Mouse (Mus musculus) midbrain, embryonic 16.5 days (tissue): ENCODE results near the gene Pmfbp1. TPM values are rescaled to one million over a fixed set of nuclear protein-coding genes. Genes with fewer than 3 reads are reported as not detected.
"Not testable (repeated sequence)": the region's sequence is repeated elsewhere in the genome, so short reads cannot be mapped to it uniquely, and the experiment has no call there.

Experiments used
- ATAC-seq: fragments of 200-750 bp; cut with Nextera tagmentation; 2 replicates; pipeline ENCODE4 v1.8.0; 2017; ENCODE audit warnings: moderate TSS enrichment
- H3K27ac ChIP-seq: fragments of 300-500 bp; sonication (generic); 2 replicates; pipeline ENCODE4 v1.5.1; 2014; ENCODE audit warnings: mild to moderate bottlenecking, low read length, mixed read lengths
- H3K27me3 ChIP-seq: fragments of 300-500 bp; sonication (generic); 2 replicates; pipeline ENCODE4 v1.6.1; 2014; ENCODE audit warnings: low read depth, low read length, mixed read lengths; ENCODE audit not compliant: control insufficient read depth, insufficient read depth
- H3K36me3 ChIP-seq: fragments of 300-500 bp; sonication (generic); 2 replicates; pipeline ENCODE4 v1.6.1; 2014; ENCODE audit warnings: mild to moderate bottlenecking, low read length, moderate library complexity, mixed read lengths; ENCODE audit not compliant: control insufficient read depth, insufficient read depth
- H3K4me1 ChIP-seq: fragments of 300-500 bp; sonication (generic); 2 replicates; pipeline ENCODE4 v1.6.1; 2014; ENCODE audit warnings: mild to moderate bottlenecking, low read length, mixed read lengths; ENCODE audit not compliant: control insufficient read depth, insufficient read depth
- H3K4me2 ChIP-seq: fragments of 300-500 bp; sonication (generic); 2 replicates; pipeline ENCODE4 v1.6.1; 2014; ENCODE audit warnings: mild to moderate bottlenecking, low read length, mixed read lengths
- H3K4me3 ChIP-seq: fragments of 300-500 bp; sonication (generic); 2 replicates; pipeline ENCODE4 v1.5.1; 2014; ENCODE audit warnings: low read depth, mild to moderate bottlenecking, low read length, moderate library complexity, mixed read lengths
- H3K9ac ChIP-seq: fragments of 300-500 bp; sonication (generic); 2 replicates; pipeline ENCODE4 v1.6.1; 2014; ENCODE audit warnings: low read depth, low read length, mixed read lengths
- H3K9me3 ChIP-seq: fragments of 300-500 bp; sonication (generic); replicated peaks from 2 replicates; pipeline ENCODE4 v1.6.1; 2014; ENCODE audit warnings: mild to moderate bottlenecking, low read length, mixed read lengths; ENCODE audit not compliant: control insufficient read depth, poor library complexity, severe bottlenecking
- WGBS: fragments of 180-500 bp; shearing (Covaris S2); extraction: QIAGEN DNeasy Blood & Tissue Kit; methylation state at CpG from one replicate; pipeline ENCODE4 v1.1.7; 2014; 5-methylcytosine and 5-hydroxymethylcytosine counted together
- polyA plus RNA-seq: library from polyadenylated mRNA; unstranded; fragments of >200 nt; fragmentation: Nextera tagmentation; extraction: Ambion mirVana; gene quantifications from 2 replicates; pipeline ENCODE4 v1.2.1, GENCODE M21; 2015

Gene Pmfbp1
- 1.7 and 2.1 TPM in 2 replicates for polyA plus RNA-seq

GRCm38 (mm10) chr8:109493727-109494126 is at the start of gene Pmfbp1:
Pmfbp1 (plus strand) TSS chr8:109494027.
- Histone ChIP-seq H3K4me3 (no peak within 1 kb of the TSS), H3K4me2 (no peak within 1 kb of the TSS), H3K9ac (no peak within 1 kb of the TSS), H3K9me3 (no peaks in the 10 kb centered on the region), H3K27ac (no peak within 1 kb of the TSS), H3K27me3 (no peaks in the 10 kb centered on the region), H3K36me3 (no peaks in the 10 kb centered on the region), H3K4me1 (no peaks in the 10 kb centered on the region)
- 93% methylated on average over 6 of the region's 6 CpGs for WGBS
- no peak for ATAC-seq

DNA sequence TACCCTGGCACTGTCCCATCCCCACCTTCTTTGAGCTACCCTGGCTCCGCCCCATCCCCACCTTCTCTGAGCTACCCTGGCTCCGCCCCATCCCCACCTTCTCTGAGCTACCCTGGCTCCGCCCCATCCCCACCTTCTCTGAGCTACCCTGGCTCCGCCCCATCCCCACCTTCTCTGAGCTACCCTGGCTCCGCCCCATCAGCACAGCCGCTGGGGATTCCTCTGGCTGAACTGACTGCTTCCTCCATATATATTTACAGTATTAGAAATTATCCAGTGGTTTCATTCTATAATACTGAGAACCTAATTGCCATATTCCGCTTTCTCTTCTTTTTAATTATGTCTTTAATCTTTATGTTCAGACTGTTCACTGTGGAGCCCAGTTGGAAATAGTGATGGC is 46.9 kb upstream of the Pmfbp1 start:
- H3K9me3 ChIP-seq, H3K27ac ChIP-seq, H3K27me3 ChIP-seq, H3K4me1 ChIP-seq, H3K4me2 ChIP-seq, H3K4me3 ChIP-seq, H3K9ac ChIP-seq, H3K36me3 ChIP-seq, ATAC-seq: not testable (repeated sequence)
- 46% methylated on average over 6 of the region's 7 CpGs for WGBS

GRCm38 (mm10) chr8:109451000-109451399 is 42.8 kb upstream of the Pmfbp1 start:
- H3K27me3 ChIP-seq: no peaks in the 10 kb centered on the region
- no peaks in the 10 kb centered on the region for H3K36me3 ChIP-seq
- no peaks in the 10 kb centered on the region for H3K9me3 ChIP-seq
- no peak overlapping the region for H3K4me2 ChIP-seq
- no peak for ATAC-seq
- 42% methylated on average over 7 of the region's 7 CpGs for WGBS
- H3K4me3 ChIP-seq: no peak overlapping the region
- no peak overlapping the region for H3K27ac ChIP-seq
- peaks cover 3% of the 10 kb centered on the region; the same call in 1 of the 2 replicates for H3K4me1 ChIP-seq
- no peak overlapping the region for H3K9ac ChIP-seq

- Histone ChIP-seq H3K9ac (no peak overlapping the region), H3K27me3 (no peaks in the 10 kb centered on the region), H3K4me2 (no peak overlapping the region), H3K36me3 (no peaks in the 10 kb centered on the region), H3K4me3 (no peak overlapping the region), H3K4me1 (peaks cover 3% of the 10 kb centered on the region; the same call in 1 of the 2 replicates), H3K9me3 (no peaks in the 10 kb centered on the region), H3K27ac (no peak overlapping the region)
- no peak for ATAC-seq
- WGBS: 74% methylated on average over 2 of the region's 2 CpGs
These were observed 38.7 kb upstream of the Pmfbp1 start for GRCm38 (mm10) chr8:109455113-109455512.

GRCm38 (mm10) chr8:109457387-109457786 is 36.4 kb upstream of the Pmfbp1 start:
- H3K4me2 ChIP-seq: no peak overlapping the region
- no peaks in the 10 kb centered on the region for H3K27me3 ChIP-seq
- no peaks in the 10 kb centered on the region for H3K9me3 ChIP-seq
- H3K36me3 ChIP-seq: no peaks in the 10 kb centered on the region
- H3K4me1 ChIP-seq: no peaks in the 10 kb centered on the region
- ATAC-seq: no peak
- 41% methylated on average over 8 of the region's 8 CpGs for WGBS
- H3K27ac ChIP-seq: no peak overlapping the region
- H3K4me3 ChIP-seq: no peak overlapping the region
- H3K9ac ChIP-seq: no peak overlapping the region

GRCm38 (mm10) chr8:109458580-109458979 is 35.2 kb upstream of the Pmfbp1 start:
- no peak overlapping the region for H3K4me2 ChIP-seq
- H3K27me3 ChIP-seq: no peaks in the 10 kb centered on the region
- H3K27ac ChIP-seq: no peak overlapping the region; the same call in 1 of the 2 replicates
- no peak overlapping the region for H3K4me3 ChIP-seq
- H3K4me1 ChIP-seq: peaks cover 7% of the 10 kb centered on the region
- no peak overlapping the region for H3K9ac ChIP-seq
- no peak for ATAC-seq
- H3K9me3 ChIP-seq: no peaks in the 10 kb centered on the region
- no peaks in the 10 kb centered on the region for H3K36me3 ChIP-seq
- 73% methylated on average over 12 of the region's 12 CpGs for WGBS

- no peaks in the 10 kb centered on the region for H3K9me3 ChIP-seq
- no peak for ATAC-seq
- no peaks in the 10 kb centered on the region for H3K36me3 ChIP-seq
- H3K27me3 ChIP-seq: no peaks in the 10 kb centered on the region
- H3K9ac ChIP-seq: no peak overlapping the region
- H3K27ac ChIP-seq: peak overlapping the region; percentile 92
- peaks cover 44% of the 10 kb centered on the region for H3K4me1 ChIP-seq
- H3K4me2 ChIP-seq: no peak overlapping the region
- 11% methylated on average over 2 of the region's 2 CpGs for WGBS
- H3K4me3 ChIP-seq: no peak overlapping the region
These were observed 30.8 kb upstream of the Pmfbp1 start for GRCm38 (mm10) chr8:109463075-109463474.

- no peaks in the 10 kb centered on the region for H3K27me3 ChIP-seq
- H3K36me3 ChIP-seq: no peaks in the 10 kb centered on the region
- peak; percentile 56; the same call in 1 of the 2 replicates for ATAC-seq
- no peak overlapping the region for H3K4me3 ChIP-seq
- 9% methylated on average over 13 of the region's 13 CpGs for WGBS
- peak overlapping the region; percentile 42 for H3K9ac ChIP-seq
- H3K27ac ChIP-seq: peak overlapping the region; percentile 92
- peaks cover 45% of the 10 kb centered on the region for H3K4me1 ChIP-seq
- H3K4me2 ChIP-seq: peak overlapping the region; percentile 41
- H3K9me3 ChIP-seq: no peaks in the 10 kb centered on the region
These were observed 30.0 kb upstream of the Pmfbp1 start for GRCm38 (mm10) chr8:109463677-109464313.

DNA sequence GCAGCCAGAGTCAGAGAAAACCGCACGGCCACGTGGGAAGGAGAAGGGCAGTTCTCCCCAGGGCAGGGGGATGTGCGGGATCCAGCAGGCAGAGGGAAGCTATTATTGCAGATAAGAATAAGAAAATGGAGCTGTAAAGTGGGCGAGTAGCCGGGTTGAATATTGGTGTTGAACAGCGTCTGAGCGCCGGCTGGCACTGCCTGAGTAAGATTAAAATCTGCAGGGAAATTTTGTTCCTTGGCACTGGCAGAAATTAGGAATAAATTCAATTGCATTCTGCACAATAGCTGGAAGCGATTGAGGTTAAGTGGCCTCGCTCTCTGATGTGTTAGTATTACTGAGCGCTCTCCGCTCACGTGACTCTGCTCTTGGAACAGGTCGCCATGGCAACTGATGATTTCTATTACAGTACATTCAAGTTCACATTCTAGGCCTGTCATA is 29.4 kb upstream of the Pmfbp1 start:
- Histone ChIP-seq H3K27me3 (no peaks in the 10 kb centered on the region), H3K9me3 (no peaks in the 10 kb centered on the region), H3K4me1 (peaks cover 51% of the 10 kb centered on the region), H3K9ac (peak overlapping the region; percentile 42), H3K4me2 (peak overlapping the region; percentile 41), H3K27ac (peak overlapping the region; percentile 92), H3K4me3 (0 out of 2 replicates have a peak overlapping the region, but pooled peaks have one; percentile 1), H3K36me3 (no peaks in the 10 kb centered on the region)
- peak; percentile 85 for ATAC-seq
- WGBS: 6% methylated on average over 15 of the region's 15 CpGs
